Mouse (Mus musculus): Measurements from ENCODE around the gene Trmt5. TPM values are rescaled to one million over a fixed set of nuclear protein-coding genes. Genes with fewer than 3 reads are reported as not detected.

Trmt5 gene
- polyA plus RNA-seq, 1 experiment: 5.0 TPM

DNA sequence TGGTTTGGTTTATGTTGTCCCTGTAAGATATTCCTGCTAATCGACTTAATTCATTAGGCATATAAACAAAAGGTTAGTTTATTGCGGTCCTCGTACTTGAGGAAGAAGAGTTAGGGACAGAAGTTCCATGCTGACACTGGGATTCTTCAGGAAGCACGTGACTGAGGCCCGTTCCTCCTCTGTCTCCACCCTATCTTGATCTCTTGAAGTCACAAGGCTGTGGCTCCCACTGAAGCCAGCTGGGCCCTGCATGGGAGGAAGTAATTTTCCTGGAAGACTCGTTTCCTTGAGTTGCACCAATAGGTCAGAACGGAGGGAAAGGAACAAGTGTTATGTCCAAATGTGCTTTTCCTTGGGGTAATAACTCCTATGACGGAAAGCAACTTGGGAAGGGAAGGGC, 1.1 kb upstream of the Trmt5 start:
- WGBS: 46% methylated on average over 8 of the region's 8 CpGs
- DNase-seq (ENCODE audit: low read depth, low spot score): no peak

- DNase-seq (ENCODE audit: low read depth, low spot score): no peak
- 77% methylated on average over 3 of the region's 3 CpGs for WGBS
Observed at GRCm38 (mm10) chr12:73274921-73275320, 11.6 kb downstream of the Trmt5 start.

DNA sequence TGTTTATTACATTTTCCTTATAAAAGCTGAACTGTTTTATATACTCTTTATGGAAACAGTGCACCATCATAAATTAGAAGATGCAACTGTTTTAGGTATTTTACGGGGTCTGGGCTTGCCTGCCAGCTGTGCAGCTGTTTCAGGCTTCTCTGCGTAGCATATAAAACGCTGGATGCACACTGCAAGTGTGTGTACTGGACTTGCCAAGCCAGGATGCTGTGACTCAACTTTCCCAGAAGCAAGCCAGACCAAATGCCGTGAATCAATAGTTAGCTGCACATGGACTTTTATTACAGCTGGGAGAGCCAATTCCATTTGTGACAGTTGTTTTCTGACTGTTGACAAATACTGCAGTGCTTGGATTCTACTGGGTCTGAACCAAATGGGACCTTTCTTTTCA, 16.6 kb downstream of the Trmt5 start:
- 54% methylated on average over 4 of the region's 4 CpGs for WGBS
- no peak for DNase-seq (ENCODE audit: low read depth, low spot score)

GRCm38 (mm10) chr12:73269531-73269930, 17.0 kb downstream of the Trmt5 start:
- WGBS: 73% methylated on average over 3 of the region's 3 CpGs

GRCm38 (mm10) chr12:73268497-73268896, 18.0 kb downstream of the Trmt5 start:
- DNase-seq (ENCODE audit: low read depth, low spot score): no peak
- WGBS: 94% methylated on average over 1 of the region's 1 CpGs

More at GRCm38 (mm10) chr12:73269531-73269930, 17.0 kb downstream of the Trmt5 start:
- DNase-seq (ENCODE audit: low read depth, low spot score): no peak

DNA sequence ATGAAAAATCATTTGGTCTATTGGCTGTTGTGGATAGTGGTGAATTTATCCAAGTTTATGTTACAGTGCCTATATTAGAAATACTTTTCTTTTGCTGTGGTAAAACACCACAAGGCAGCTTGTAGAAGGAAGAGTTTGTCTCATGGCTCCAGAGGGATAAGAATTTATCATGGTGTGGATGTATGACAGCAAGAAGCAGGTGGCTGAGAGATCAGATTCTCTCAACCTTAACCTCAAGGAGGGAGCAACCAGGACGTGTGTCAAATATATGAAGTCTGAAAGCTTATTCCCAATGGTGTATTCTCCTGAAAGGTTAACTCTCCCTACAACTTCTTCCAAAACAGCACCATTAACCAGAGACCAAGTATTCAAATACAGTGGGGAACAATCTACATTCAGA, 19.9 kb downstream of the Trmt5 start:
- WGBS: 85% methylated on average over 1 of the region's 1 CpGs
- no peak for DNase-seq (ENCODE audit: low read depth, low spot score)

GRCm38 (mm10) chr12:73265381-73265978, 21.0 kb downstream of the Trmt5 start:
- WGBS: 65% methylated on average over 3 of the region's 3 CpGs
- no peak for DNase-seq (ENCODE audit: low read depth, low spot score)

- 65% methylated on average over 1 of the region's 1 CpGs for WGBS
Observed at GRCm38 (mm10) chr12:73260339-73260738, 26.2 kb downstream of the Trmt5 start.

DNA sequence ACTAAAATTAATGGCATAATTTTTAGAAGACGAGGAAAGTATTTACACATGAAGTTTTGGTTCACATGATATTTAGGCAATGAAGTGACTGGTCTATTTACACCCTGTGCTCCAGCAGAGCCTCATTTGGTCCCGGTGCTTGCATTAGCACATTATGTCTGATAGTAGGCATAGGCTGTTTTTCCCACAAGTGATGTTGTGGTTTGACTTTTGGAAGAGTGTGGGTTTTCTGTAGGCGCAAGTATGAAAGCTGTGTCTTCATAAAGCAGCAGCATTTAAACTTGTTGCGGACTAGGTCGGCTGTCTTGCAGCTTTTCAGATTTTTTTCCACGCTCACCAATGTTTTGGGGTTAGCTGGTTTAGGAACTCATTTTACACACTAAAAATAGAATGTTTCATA, 27.2 kb downstream of the Trmt5 start:
- DNase-seq (ENCODE audit: low read depth, low spot score): no peak
- WGBS: 91% methylated on average over 6 of the region's 6 CpGs

More at GRCm38 (mm10) chr12:73260339-73260738, 26.2 kb downstream of the Trmt5 start:
- DNase-seq (ENCODE audit: low read depth, low spot score): no peak

DNA sequence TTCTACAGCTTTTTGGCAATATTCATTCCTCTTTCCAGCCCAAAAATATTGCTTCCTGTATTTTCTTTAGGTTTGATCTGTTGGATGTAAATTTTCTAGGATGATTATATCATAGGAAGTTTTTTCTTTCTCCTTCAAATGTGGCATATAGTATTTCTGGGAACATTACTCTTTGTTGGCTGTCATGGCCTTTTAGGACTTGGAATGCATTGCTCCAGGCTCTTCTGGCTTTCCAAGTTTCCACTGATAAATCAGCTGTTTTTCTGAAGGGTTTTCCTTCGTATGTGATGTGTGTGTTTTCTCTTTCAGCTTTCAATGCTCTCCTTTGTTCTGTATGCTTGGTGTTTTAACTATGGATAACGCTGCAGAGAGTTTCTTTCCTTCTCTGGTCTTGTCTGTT, 31.5 kb downstream of the Trmt5 start:
- no peak for DNase-seq (ENCODE audit: low read depth, low spot score)
- WGBS: 70% methylated on average over 2 of the region's 2 CpGs

GRCm38 (mm10) chr12:73245687-73246086, 40.8 kb downstream of the Trmt5 start:
- 49% methylated on average over 5 of the region's 5 CpGs for WGBS
- DNase-seq (ENCODE audit: low read depth, low spot score): no peak

- WGBS: 76% methylated on average over 10 of the region's 10 CpGs
- DNase-seq (ENCODE audit: low read depth, low spot score): no peak
Observed at GRCm38 (mm10) chr12:73241960-73242359, 44.5 kb downstream of the Trmt5 start.

GRCm38 (mm10) chr12:73232586-73232985, 53.9 kb downstream of the Trmt5 start:
- no peak for DNase-seq (ENCODE audit: low read depth, low spot score)
- 64% methylated on average over 2 of the region's 2 CpGs for WGBS

DNA sequence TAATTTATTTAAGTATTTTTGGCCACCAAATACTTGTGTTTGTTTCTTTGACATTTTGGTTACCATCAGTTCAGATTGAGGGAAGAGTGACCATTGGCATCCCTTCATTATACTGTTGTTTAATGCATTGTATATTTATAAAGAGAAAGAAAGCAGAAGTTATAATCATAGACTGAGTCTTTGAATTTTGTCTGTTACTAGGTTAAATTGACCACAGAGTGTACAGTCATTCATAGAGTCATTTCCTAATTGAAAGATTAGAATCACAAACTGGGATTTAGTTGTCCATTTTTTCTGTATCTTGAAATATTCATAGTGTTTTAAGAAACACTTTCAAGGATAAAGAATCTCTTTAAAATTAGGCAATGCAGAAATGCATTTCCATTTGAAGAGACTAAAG, 55.0 kb downstream of the Trmt5 start:
- no peak for DNase-seq (ENCODE audit: low read depth, low spot score)

DNA sequence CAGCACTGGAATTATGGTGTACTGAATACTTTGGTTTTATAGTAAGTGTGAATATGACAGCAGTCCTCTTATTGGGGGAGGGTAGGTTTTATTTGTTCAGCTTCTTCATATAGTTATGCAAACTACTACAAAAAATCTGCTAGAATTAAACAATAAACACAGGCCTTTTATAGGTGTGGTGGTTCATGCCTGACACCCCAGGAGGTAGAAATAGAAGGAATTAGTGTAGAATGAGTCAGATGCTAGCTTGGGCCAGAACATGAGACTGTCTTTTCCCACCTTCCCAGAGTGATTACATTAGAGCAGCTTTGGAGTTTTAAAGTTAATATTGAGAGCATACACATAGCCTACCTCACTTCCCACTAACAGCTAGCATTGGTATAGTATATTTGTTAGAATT, 56.3 kb downstream of the Trmt5 start:
- DNase-seq (ENCODE audit: low read depth, low spot score): no peak

Other genes with a start within 250 kb of the Trmt5 start
- not detected in 2 replicates for gene Six1, start 232.8 kb downstream of the Trmt5 start, polyA plus RNA-seq (2012; rRNA removed)
- gene Six4, start 173.3 kb downstream of the Trmt5 start, polyA plus RNA-seq (2012; rRNA removed): 0.11 and 0.14 TPM in 2 replicates
- 3.8 TPM in 2 replicates for gene Mnat1, start 163.0 kb downstream of the Trmt5 start, polyA plus RNA-seq (2012; rRNA removed)
- 4.2 and 13.1 TPM in 2 replicates for gene Slc38a6, start 69 bp upstream of the Trmt5 start, polyA plus RNA-seq (2012; rRNA removed)

All from large intestine, adult 2 months (tissue).